Mouse (Mus musculus): ENCODE measurements at regions not wholly inside any gene's neighbourhood (a gene's known extent, or its start where the extent isn't known, plus 50 kb on each side); places are given as distances from the start of the nearest gene placed in this dataset.
A peak's percentile ranks its signal among the peaks of the same experiment; 100 is the strongest.

DNA sequence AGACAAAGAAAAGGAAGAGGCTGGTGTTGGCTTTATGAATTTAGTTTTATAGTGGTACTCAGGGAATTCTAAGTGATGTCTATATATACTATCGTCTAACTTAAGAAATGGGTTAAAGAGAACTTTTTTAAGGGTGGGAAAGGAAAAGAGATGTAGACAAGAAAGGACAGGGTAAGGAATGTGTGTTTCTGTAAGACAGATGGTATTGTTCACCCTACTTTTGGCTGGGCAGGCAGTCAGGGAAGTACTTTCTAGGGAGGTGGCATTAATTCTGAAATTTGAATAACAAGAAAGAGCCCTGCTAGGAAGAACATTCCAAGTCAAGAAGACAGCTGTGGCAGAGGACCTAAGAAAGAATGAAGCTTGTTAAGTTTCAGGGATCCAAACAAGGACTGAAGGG lies 263.0 kb downstream of the Pik3r1 start:
- Histone ChIP-seq H3K4me2 (no peak overlapping the region), H3K9me3 (no peaks in the 10 kb centered on the region), H3K9ac (no peak overlapping the region), H3K4me1 (no peaks in the 10 kb centered on the region), H3K27ac (replicated peaks) (no peak overlapping the region), H3K27me3 (replicated peaks) (no peaks in the 10 kb centered on the region), H3K4me3 (no peak overlapping the region), H3K36me3 (no peaks in the 10 kb centered on the region)
- no peak for ATAC-seq (ENCODE audit: extremely low read depth, insufficient number of reproducible peaks, low FRiP score, low TSS enrichment)
- whole genome bisulfite sequencing = 81% methylated on average over 1 of the region's 1 CpGs

DNA sequence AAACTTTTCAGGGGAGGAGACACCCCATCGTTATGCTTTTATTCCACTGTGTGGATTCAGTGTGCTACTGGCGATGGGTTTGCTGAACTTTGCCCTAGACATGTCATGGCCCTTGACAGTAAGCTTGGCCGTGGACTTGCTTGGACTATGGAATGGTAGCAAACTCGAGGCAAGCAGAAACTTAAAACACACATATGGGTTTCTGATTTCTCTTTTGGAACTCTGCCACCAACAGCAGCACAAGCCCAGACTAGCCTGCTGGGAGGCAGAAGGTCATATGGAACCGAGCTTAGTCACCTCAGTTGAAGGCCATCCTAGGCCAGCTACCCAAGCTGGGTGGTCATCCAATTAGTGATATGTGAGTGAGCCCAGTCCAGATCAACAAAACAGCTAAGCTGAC lies 263.8 kb downstream of the Pik3r1 start:
- Histone ChIP-seq H3K4me1 (no peaks in the 10 kb centered on the region), H3K4me2 (no peak overlapping the region), H3K9me3 (no peaks in the 10 kb centered on the region), H3K27ac (replicated peaks) (no peak overlapping the region), H3K4me3 (no peak overlapping the region), H3K36me3 (no peaks in the 10 kb centered on the region), H3K9ac (no peak overlapping the region), H3K27me3 (replicated peaks) (no peaks in the 10 kb centered on the region)
- WGBS = 63% methylated on average over 5 of the region's 5 CpGs
- no peak for ATAC-seq (ENCODE audit: extremely low read depth, insufficient number of reproducible peaks, low FRiP score, low TSS enrichment)

DNA sequence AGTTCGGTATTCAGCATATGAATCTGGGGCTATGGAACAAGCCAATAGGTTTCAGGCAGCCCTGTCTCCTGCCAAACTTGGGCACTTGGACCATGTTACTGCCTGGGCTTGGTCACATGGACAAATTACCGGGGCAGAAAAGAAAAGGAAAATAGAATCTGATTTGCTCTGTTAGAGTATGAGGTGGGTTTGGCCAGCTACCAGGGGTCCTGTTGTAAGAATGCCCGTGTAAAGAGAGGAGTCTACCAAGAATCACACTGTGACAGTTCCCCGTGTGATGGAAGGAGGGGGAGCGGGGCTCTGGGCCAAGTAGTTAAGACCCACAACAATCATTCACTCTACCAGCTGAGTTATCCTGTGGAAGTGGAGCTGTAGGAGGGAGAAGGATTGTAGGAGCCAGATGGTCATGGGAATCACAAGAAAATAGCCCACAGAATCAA lies 266.2 kb downstream of the Pik3r1 start:
- Histone ChIP-seq H3K9ac (no peak overlapping the region), H3K36me3 (no peaks in the 10 kb centered on the region), H3K9me3 (no peaks in the 10 kb centered on the region), H3K27me3 (replicated peaks) (no peaks in the 10 kb centered on the region), H3K27ac (replicated peaks) (no peak overlapping the region), H3K4me2 (no peak overlapping the region), H3K4me1 (no peaks in the 10 kb centered on the region), H3K4me3 (no peak overlapping the region)
- no peak for ATAC-seq (ENCODE audit: extremely low read depth, insufficient number of reproducible peaks, low FRiP score, low TSS enrichment)
- WGBS = 64% methylated on average over 5 of the region's 5 CpGs

DNA sequence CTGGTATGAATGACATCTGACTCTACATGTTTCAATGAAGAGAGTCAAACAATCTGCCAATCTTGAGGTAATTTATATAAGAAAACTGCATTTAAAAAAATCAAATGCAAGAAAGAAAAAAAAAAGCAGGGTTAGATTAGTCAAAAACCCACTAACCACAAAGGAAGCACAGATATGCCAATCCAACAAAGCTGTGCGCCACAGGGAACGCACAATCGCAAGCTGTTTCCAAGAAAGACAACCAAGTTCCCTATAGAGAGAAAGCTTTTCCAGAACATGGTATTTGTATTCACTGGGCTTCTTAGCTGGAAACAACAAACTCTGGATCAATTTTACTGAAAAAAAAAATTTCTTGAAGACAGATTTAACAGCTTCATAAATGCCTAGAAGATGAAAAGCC lies 267.0 kb downstream of the Pik3r1 start:
- no peak overlapping the region for H3K4me3 ChIP-seq
- no peak overlapping the region for H3K27ac ChIP-seq (replicated peaks)
- no peaks in the 10 kb centered on the region for H3K4me1 ChIP-seq
- H3K9me3 ChIP-seq = 0 out of 2 replicates have a peak, but pooled peaks cover 1% of the 10 kb centered on the region
- no peak overlapping the region for H3K4me2 ChIP-seq
- no peak overlapping the region for H3K9ac ChIP-seq
- ATAC-seq (ENCODE audit: extremely low read depth, insufficient number of reproducible peaks, low FRiP score, low TSS enrichment) = no peak
- H3K27me3 ChIP-seq (replicated peaks) = no peaks in the 10 kb centered on the region
- 83% methylated on average over 3 of the region's 3 CpGs for WGBS
- H3K36me3 ChIP-seq = no peaks in the 10 kb centered on the region

DNA sequence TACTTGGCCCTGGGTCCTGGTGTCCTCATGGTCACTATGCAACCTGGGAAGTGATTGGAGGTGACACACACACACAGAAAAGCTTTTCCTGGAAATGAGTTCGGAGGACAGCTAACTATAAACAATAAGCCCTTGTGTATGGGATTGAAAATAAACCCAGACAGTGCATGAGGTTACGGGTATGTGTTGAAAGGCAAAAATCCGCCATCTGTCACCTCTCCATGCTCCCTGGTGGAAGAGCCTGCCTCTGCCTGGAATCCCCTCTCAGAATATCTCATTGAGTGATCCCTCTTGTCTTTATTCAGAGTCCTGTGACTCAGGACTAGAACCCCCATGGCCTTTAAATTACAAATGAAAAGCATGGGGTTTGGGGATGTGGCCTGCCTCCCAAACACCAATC lies 276.2 kb downstream of the Pik3r1 start:
- Histone ChIP-seq H3K4me3 (no peak overlapping the region), H3K27ac (replicated peaks) (no peak overlapping the region), H3K36me3 (no peaks in the 10 kb centered on the region), H3K4me2 (no peak overlapping the region), H3K27me3 (replicated peaks) (no peaks in the 10 kb centered on the region), H3K4me1 (peaks cover 20% of the 10 kb centered on the region), H3K9me3 (0 out of 2 replicates have a peak, but pooled peaks cover 2% of the 10 kb centered on the region), H3K9ac (no peak overlapping the region)
- WGBS = 27% methylated on average over 3 of the region's 3 CpGs
- no peak for ATAC-seq (ENCODE audit: extremely low read depth, insufficient number of reproducible peaks, low FRiP score, low TSS enrichment)

DNA sequence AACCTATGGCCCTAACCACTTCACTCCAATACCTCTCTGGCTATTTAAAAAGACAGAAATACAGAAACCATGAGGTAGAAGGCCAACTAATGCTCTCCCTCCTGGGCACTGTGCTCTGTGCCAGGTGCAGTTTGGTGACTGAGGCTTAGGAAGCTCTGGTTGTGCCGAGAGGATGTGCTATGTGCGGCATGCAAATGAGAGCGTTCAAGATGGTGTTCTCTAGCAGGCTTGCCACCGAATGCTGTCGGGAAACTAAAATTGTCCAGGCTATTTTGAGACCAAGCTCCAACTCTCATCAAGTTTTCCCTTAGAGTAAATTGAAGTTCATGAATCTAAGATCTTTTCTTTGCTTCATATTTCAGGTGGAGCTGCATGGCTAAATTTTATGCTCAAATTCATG lies 277.1 kb downstream of the Pik3r1 start:
- no peak overlapping the region for H3K4me3 ChIP-seq
- H3K4me1 ChIP-seq = peaks cover 23% of the 10 kb centered on the region
- H3K9ac ChIP-seq = no peak overlapping the region
- 0 out of 2 replicates have a peak, but pooled peaks cover under 1% of the 10 kb centered on the region for H3K9me3 ChIP-seq
- WGBS = 49% methylated on average over 5 of the region's 5 CpGs
- ATAC-seq (ENCODE audit: extremely low read depth, insufficient number of reproducible peaks, low FRiP score, low TSS enrichment) = no peak
- H3K27ac ChIP-seq (replicated peaks) = peak overlapping the region; percentile 28; the same call in 1 of the 2 replicates
- H3K27me3 ChIP-seq (replicated peaks) = no peaks in the 10 kb centered on the region
- H3K36me3 ChIP-seq = no peaks in the 10 kb centered on the region
- H3K4me2 ChIP-seq = 0 out of 2 replicates have a peak overlapping the region, but pooled peaks have one; percentile 13

DNA sequence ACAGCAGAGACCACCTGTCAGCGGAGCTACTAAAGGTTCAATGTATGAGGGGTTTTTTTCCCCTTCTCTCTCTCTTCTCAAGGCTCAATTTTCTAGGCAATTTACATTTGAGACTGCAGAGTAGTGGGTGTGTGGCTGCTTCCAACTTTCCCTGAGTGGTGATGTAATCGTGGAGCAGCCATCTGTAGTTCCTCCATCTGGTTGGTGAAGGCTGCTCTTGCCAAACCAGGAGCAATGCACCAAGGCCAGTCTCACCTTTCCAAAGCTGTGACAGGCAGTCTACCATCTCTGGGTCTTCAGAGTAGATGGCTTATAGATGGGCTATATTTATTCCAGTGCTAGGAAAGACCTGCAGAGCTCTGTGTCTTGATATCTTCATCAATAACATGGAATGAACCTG lies 280.4 kb downstream of the Pik3r1 start:
- WGBS = 83% methylated on average over 2 of the region's 2 CpGs

DNA sequence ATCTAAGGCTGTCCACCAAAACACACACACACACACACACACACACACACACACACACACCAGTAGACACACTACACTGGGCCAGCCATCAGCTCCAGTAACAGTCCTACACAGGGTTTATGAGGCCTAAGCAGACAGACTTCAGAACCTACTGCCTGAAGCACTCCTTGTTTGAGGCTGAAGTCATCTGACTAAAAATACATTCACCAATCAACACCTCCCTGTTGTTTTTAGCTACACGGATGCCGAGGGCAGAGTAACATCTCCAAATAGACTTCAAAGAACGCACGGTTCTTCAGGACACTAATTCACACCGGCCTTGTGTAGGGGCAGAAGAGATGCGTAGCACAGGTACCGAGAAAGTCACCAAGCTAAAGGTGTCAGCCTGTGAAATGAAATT lies 282.2 kb downstream of the Pik3r1 start:
- peak overlapping the region; percentile 32 for H3K4me2 ChIP-seq
- H3K27ac ChIP-seq (replicated peaks) = peak overlapping the region; percentile 51
- 38% methylated on average over 7 of the region's 7 CpGs for WGBS

More for the DNA sequence above, 280.4 kb downstream of the Pik3r1 start:
- no peak overlapping the region for H3K4me2 ChIP-seq
- ATAC-seq (ENCODE audit: extremely low read depth, insufficient number of reproducible peaks, low FRiP score, low TSS enrichment) = no peak
- H3K4me1 ChIP-seq = peaks cover 32% of the 10 kb centered on the region
- H3K27ac ChIP-seq (replicated peaks) = no peak overlapping the region
- no peak overlapping the region for H3K4me3 ChIP-seq
- H3K36me3 ChIP-seq = no peaks in the 10 kb centered on the region
- H3K9me3 ChIP-seq = no peaks in the 10 kb centered on the region
- H3K27me3 ChIP-seq (replicated peaks) = no peaks in the 10 kb centered on the region
- no peak overlapping the region for H3K9ac ChIP-seq

DNA sequence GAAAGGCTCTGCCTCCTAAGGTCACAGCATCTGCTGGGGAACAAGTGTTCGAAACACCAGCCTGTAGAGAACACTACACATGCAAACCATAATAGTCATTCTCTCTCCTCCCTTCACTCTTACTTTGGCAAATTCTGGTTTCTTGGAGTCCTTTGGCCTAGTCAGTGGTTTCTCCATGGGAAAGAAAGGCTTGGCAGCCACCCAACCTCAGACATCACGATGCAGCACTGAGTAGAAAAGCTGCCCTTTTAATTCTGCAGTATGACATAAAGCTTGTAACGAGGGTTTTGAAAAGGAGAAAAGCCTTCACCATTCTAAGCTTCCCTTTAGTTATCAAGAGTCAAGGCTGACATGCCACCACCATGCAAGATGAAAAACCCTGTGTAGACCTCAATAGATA lies 284.2 kb downstream of the Pik3r1 start:
- H3K9me3 ChIP-seq = no peaks in the 10 kb centered on the region
- 71% methylated on average over 3 of the region's 3 CpGs for WGBS
- H3K27me3 ChIP-seq (replicated peaks) = no peaks in the 10 kb centered on the region
- ATAC-seq (ENCODE audit: extremely low read depth, insufficient number of reproducible peaks, low FRiP score, low TSS enrichment) = no peak
- H3K36me3 ChIP-seq = no peaks in the 10 kb centered on the region
- no peak overlapping the region for H3K4me3 ChIP-seq
- no peak overlapping the region for H3K9ac ChIP-seq
- no peak overlapping the region for H3K27ac ChIP-seq (replicated peaks)
- H3K4me2 ChIP-seq = no peak overlapping the region
- peaks cover 19% of the 10 kb centered on the region for H3K4me1 ChIP-seq

More for the DNA sequence above, 282.2 kb downstream of the Pik3r1 start:
- Histone ChIP-seq H3K9me3 (no peaks in the 10 kb centered on the region), H3K9ac (no peak overlapping the region), H3K4me1 (peaks cover 24% of the 10 kb centered on the region), H3K4me3 (no peak overlapping the region), H3K36me3 (no peaks in the 10 kb centered on the region), H3K27me3 (replicated peaks) (no peaks in the 10 kb centered on the region)
- no peak; the same call in 1 of the 2 replicates for ATAC-seq (ENCODE audit: extremely low read depth, insufficient number of reproducible peaks, low FRiP score, low TSS enrichment)

DNA sequence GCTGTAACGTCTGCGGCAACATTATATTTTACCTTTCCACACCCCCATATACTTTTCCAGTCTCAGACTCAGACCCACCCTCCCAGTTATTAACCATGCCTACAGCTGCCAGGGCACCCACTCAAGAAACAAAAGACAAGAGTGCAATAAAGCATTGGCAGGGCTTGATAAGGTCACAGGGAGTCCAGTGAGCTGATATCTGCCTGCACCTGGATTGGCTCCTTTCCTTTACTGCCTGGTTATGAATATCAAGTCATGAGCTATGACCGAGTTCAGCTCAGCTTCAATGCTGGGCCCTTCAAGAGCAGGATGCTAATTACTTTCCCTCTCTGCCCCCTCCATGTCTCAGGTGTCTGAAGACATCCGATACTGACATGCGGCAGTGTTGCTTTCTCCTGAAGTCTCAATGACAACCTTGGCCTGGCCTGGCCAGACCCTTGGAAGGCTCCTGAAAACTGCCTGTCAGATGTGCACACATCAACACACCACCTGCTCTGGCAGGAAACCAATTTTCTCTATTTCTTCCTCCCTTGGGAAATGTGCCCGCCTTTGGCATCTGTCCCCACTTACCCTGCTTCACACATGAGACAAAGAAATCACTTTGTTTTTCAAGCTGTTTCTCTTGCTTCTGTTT lies 286.3 kb downstream of the Pik3r1 start:
- H3K4me2 ChIP-seq = no peak overlapping the region
- no peak overlapping the region for H3K27ac ChIP-seq (replicated peaks)
- ATAC-seq (ENCODE audit: extremely low read depth, insufficient number of reproducible peaks, low FRiP score, low TSS enrichment) = no peak
- no peak overlapping the region for H3K9ac ChIP-seq
- H3K27me3 ChIP-seq (replicated peaks) = no peaks in the 10 kb centered on the region
- peaks cover 19% of the 10 kb centered on the region for H3K4me1 ChIP-seq
- no peak overlapping the region for H3K4me3 ChIP-seq
- no peaks in the 10 kb centered on the region for H3K36me3 ChIP-seq
- 0 out of 2 replicates have a peak, but pooled peaks cover 10% of the 10 kb centered on the region for H3K9me3 ChIP-seq
- 62% methylated on average over 6 of the region's 6 CpGs for WGBS

DNA sequence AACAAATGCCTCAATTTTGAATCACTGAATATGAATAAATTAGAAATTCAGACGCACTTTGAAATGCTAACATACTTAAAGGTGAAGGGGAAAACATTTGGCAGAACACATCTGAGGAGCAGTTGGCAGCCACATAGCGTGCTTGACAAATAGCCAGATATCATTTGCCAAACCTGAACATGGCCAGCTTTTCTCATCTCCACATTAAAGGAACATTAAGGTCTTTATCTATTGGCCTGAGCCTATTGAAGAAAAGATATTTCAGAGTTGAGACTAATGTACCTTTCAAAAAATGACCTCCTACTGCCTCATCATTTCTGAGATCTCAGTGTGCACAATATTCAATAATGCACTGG lies 288.7 kb downstream of the Pik3r1 start:
- H3K4me3 ChIP-seq = no peak overlapping the region
- no peak overlapping the region for H3K4me2 ChIP-seq
- H3K9me3 ChIP-seq = 0 out of 2 replicates have a peak, but pooled peaks cover 10% of the 10 kb centered on the region
- no peak overlapping the region for H3K27ac ChIP-seq (replicated peaks)
- H3K27me3 ChIP-seq (replicated peaks) = no peaks in the 10 kb centered on the region
- 78% methylated on average over 2 of the region's 2 CpGs for WGBS
- no peaks in the 10 kb centered on the region for H3K36me3 ChIP-seq
- H3K4me1 ChIP-seq = peaks cover 12% of the 10 kb centered on the region
- no peak for ATAC-seq (ENCODE audit: extremely low read depth, insufficient number of reproducible peaks, low FRiP score, low TSS enrichment)
- no peak overlapping the region for H3K9ac ChIP-seq

DNA sequence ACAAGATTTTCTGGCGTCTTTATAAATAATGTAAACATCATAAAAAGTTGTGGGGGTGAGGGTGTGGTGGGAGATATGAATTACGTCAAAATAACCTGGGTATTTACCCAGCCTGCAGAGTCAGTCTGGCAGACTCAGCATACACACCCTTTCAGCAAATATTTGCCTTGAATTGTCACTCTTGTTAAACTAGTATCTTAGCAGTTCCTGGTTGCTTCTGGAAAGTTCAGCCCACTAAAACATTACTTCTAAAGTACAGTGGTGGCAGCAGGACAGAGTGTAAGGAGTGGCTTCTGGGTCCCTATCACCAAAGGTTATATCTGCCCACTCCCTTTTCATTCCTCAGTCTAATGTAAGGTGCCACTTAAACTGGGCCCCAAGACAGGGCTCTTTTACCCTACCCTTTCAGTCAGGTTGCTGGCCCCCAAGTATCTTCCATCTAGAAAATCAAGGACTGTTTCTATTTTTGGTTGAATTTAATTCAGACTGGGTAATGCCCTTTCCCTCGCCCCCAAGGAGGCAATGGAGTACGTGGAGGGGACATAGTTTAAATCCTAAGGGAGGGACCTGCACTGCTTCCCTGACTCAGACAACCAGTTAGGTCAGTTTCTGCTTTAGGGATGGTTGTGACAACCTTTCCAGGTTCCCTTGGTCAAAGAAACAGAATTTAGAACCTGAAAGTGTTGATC lies 289.3 kb downstream of the Pik3r1 start:
- Histone ChIP-seq H3K4me1 (peaks cover 8% of the 10 kb centered on the region), H3K27me3 (replicated peaks) (no peaks in the 10 kb centered on the region), H3K27ac (replicated peaks) (no peak overlapping the region), H3K4me2 (no peak overlapping the region), H3K9ac (no peak overlapping the region), H3K9me3 (0 out of 2 replicates have a peak, but pooled peaks cover 10% of the 10 kb centered on the region), H3K4me3 (no peak overlapping the region), H3K36me3 (no peaks in the 10 kb centered on the region)
- ATAC-seq (ENCODE audit: extremely low read depth, insufficient number of reproducible peaks, low FRiP score, low TSS enrichment) = no peak
- WGBS = 64% methylated on average over 4 of the region's 4 CpGs
